Mouse (Mus musculus) stomach, postnatal 0 days (tissue): ENCODE results near the gene Fam13c.

Source experiments
- CTCF ChIP-seq: IDR thresholded peaks from 2 replicates; pipeline ENCODE4 v1.5.1; 2016; ENCODE audit warnings: antibody characterized with exemption, low read depth, mild to moderate bottlenecking, moderate library complexity
- EP300 ChIP-seq: optimal IDR thresholded peaks from 2 replicates; pipeline ENCODE3; 2016; ENCODE audit warnings: antibody characterized with exemption

GRCm38 (mm10) chr10:70484568-70485286 lies 44.4 kb downstream of the Fam13c start:
- TF ChIP-seq EP300 (no peak), CTCF (no peak)
